Mouse (Mus musculus) cortical plate, adult 2 months (tissue): ENCODE measurements at regions not wholly inside any gene's neighbourhood (a gene's known extent, or its start where the extent isn't known, plus 50 kb on each side); places are given as distances from the start of the nearest gene placed in this dataset.

Source experiments
- CTCF ChIP-seq: fragments of 200-500 bp; IDR thresholded peaks from 2 replicates; pipeline ENCODE4 v1.5.1; 2011; ENCODE audit warnings: mild to moderate bottlenecking, control low read depth, low read length; ENCODE audit not compliant: insufficient read depth; ENCODE audit errors: extremely low read depth
- POLR2A ChIP-seq: fragments of 200-500 bp; IDR thresholded peaks from 2 replicates; pipeline ENCODE4 v1.6.1; 2011; ENCODE audit warnings: mild to moderate bottlenecking, low read length, control low read depth; ENCODE audit not compliant: insufficient read depth; ENCODE audit errors: extremely low read depth

- TF ChIP-seq POLR2A (no peak), CTCF (no peak)
Observed at GRCm38 (mm10) chr13:72283701-72284100, 320.2 kb upstream of the Irx1 start.
